Mouse (Mus musculus): ENCODE measurements around the gene Npb.
"Not testable (repeated sequence)": the region's sequence is repeated elsewhere in the genome, so short reads cannot be mapped to it uniquely, and the experiment has no call there.

Gene Npb

DNA sequence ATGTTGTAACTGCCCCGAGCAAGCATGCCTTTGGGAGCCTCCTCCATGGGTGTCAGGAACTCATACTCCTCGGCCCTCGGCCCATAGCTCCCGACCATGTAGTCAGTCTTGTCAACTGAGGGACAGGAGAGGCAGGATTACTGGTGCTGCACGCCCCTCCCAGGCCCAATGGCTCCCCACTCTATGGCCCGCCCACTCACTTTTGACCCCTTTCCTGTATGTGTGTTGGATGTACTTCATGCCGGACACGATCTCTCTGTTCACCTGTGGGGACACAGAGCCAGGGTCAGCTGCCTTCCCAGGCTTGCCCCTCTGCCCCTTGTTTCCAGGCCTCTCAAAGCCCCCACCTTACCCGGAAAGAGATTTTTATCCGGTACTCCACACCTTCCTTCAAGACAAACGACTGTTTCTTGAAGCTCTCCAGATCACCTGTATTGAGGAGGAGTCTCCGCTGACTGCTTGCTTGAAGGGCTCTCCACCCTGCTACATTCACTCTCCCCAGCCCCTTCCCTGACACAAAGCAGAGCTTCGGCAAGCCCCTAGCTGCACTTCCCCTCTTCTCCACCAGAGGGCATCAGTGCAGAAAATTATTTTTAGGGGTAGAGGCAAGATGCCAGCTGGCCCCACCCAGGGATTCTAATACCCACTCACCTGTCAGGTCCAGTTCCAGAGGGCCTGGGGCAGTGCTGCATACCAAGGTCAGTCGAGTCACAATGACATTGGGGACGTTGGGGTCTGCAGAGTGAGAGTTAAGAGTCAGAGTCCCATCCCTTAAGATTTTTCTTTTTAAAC is 28.8 kb upstream of the Npb start:
- no peak for DNase-seq (ENCODE audit: low read depth)

DNA sequence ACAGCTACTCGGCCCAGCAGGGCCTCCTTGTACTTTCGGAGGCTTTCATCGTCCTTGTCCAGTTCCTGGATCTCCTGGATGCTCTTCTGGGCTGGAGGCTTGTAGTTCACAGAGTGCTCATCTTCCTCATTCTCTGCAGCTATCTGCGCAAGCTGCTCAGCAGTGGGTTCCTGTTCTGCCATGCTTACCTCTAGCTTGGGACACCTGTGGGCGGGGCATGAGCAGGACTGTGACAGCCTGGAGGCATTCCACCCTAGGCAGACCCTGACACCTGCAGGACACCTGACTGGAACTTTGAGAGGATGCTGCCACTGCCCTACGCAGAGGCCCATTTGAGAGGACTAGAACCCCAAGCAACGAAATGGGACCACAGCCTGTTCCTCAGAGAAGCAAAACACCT is 28.1 kb upstream of the Npb start:
- DNase-seq (ENCODE audit: low read depth) = no peak

DNA sequence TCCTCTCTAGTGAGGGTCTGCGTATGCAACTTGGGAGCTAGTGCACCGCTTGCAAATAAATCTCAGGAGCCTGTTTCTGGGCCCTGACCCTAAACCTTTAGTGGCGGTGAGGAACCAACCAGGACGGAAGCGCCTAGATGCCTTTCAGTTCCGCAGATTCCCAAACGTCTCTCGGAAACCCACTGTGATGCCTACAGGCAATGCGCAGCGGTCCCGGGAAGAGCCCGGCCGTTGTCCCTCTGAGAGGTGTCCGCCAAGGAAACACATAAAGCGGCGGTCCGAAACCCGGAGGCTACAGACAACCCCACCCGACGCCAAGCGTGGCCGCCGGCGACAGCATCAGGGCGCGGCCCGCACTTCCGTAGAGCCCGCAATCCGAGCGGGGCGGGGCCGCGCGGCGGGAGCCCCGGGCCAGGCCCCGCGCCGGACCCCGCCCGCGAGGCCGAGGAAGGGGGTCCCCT is 27.4 kb upstream of the Npb start:
- DNase-seq (ENCODE audit: low read depth) = no peak

DNA sequence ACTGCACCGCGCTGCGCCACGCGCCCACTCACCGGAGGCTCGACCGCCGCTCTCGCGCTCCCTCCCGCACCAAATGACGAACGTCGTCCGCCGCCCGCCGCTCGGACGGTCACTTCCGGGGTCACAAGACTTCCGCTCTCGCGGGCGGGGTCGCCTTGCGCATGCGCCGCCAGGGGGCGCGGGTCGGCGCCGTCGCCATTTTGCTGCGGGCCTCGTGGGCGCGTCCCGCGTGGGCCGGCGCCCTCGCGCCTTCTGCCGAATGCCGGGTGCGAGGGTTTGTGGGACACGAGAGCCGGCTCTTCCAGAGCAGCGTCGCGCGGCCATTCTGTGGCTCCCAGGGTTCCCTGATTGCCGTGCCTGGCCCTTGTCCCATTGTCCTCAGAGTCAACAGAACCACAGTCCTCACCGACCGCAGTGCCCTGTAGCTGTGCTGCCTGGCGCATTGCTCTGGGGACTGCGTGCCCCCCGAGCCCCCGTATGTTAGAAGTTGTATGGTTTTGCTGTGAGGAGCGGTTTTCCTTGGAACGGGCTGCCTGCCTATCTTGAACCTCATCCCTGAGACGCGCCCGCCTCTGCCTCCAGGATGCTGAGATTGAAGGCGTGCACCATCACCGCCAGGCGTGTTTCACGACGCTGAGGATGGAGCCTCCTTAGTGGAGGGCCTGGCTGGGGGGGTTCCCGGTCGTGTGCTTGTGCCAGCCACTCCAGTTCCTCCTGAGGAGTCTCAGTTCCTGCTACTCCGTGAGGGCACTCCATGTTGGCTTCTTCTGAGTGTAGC is 26.6 kb upstream of the Npb start, which contains the start of gene Arhgdia:
Gene Arhgdia (minus strand): TSS at position 135 of the 778 bp plus-strand sequence.
- DNase-seq (ENCODE audit: low read depth) = no peak

DNA sequence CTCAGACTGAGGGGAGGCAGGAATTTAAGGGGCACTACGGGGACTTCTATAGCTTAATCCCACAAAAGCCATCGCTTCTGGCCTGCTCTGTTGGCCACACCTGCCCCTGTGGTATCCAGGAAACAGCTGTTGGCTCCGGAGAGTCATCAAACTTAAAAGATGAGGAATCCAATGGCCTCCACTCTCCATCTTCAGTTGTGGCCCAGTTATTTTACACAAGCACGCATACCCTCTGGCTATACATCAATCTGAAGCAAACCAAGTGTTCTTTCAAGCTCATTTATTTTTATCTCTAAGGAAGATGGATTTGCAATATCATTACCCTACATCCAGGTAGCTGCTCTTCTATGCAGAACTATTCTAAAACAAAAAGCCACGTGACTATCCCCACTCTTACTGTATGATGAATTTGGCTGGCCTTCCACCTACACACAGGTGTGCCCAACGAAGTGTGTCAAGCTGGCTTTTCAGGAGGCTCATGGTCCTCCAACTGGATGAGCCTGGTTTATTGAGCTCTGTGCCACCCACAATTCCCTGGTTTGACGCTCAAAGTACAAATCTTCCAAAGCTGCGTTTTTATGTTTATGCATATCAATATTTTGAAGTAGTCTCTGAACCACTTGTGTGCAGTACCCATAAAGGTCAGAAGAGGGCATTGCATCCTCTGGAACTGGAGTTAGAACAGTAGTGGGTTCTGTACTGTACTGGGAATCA is 25.9 kb upstream of the Npb start:
- no peak for DNase-seq (ENCODE audit: low read depth)

DNA sequence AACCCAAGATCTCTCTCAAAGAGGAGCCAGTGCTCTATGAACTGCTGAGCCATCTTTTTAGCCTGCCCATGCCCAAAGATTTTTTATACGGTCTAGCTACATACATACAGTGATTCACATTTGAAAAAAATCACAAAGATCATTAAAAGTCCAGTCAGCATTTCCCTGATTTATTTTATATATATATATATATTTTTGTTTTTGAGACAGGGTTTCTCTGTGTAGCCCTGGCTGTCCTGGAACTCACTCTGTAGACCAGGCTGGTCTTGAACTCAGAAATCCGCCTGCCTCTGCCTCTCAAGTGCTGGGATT is 25.3 kb upstream of the Npb start:
- not testable (repeated sequence) for DNase-seq (ENCODE audit: low read depth)

DNA sequence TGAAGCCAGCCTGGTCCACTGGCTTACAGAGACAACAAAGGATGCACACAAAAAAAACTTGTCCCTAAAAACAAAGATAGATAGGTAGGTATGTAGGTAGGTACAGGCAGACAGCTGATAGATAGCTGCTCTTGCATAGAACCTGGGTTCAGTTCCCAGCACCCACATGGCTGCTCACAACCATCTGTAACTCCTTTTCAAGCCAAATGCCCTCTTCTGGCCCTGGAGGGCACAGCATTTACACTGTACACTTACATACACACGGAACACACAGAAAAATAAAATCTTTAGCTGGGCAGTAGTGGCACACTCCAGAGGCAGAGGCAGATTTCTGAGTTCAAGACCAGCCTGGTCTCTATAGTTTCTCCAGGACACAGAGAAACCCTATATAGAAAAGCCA is 24.3 kb upstream of the Npb start:
- DNase-seq (ENCODE audit: low read depth) = no peak

DNA sequence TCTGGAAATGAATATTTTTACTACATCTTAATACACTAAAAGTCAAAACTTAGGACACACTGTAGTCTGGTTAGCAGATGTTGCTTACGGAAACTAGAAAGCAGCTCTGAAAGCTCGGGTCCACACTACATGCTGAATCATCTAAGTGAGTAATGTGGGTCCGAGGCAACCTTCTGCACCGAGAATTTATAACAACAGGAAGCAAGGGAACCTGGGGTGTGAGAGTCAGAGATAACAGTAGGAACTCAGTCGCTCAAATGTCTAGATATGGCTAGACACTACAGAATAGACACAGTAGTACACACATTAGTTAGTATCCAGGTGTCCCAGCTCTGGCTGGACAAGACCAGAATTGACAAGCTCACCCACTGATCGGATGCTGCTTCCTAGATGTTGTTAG is 19.7 kb upstream of the Npb start:
- no peak for DNase-seq (ENCODE audit: low read depth)

DNA sequence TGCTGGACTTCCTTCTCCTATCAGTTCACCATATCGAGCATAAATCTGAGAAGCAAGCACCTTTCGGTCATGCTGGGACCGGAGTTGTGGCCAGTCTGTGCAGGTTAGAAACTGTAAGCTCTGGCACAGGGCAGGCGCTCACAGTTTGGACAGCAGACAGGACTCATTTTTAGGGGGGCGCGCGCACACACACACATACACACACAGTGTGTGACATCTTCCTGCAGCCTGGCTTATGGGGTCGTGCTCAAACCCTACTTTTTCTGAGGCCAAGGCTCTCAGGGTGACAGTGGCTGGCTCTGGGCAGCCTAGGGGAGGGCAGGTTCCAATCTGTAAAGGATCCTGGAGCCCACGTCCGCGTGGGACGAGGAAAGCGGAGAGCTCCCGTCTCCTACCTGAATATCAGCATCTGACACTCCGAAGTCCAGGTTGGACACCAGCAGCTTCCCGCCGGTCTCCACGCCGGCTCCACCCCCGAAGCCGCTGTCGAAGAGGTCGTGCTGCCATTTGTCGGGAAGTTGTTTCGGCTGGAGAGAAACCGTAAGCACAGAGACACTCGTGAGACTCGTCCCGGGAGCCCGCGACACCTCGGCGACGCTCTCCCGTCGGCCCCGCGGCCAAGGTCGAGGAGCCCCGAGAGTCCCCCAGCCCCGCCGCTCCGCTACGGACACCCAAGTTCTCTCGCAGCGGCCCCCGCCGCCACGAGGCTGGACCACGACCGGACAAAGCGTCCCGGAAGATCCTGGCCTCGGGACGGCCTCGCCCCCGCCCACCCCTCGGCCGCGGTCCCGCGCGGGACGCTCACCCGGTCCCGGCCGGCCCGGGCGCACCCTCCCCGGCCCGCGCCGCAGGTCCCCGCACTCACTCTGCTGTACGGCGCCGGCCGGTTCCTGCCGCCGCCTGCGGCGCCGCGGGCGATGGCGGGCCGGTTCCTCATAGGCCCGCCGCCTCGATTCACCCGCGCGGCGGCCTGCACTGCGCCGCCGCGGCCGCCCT is 10.7 kb upstream of the Npb start:
- no peak for DNase-seq (ENCODE audit: low read depth)

DNA sequence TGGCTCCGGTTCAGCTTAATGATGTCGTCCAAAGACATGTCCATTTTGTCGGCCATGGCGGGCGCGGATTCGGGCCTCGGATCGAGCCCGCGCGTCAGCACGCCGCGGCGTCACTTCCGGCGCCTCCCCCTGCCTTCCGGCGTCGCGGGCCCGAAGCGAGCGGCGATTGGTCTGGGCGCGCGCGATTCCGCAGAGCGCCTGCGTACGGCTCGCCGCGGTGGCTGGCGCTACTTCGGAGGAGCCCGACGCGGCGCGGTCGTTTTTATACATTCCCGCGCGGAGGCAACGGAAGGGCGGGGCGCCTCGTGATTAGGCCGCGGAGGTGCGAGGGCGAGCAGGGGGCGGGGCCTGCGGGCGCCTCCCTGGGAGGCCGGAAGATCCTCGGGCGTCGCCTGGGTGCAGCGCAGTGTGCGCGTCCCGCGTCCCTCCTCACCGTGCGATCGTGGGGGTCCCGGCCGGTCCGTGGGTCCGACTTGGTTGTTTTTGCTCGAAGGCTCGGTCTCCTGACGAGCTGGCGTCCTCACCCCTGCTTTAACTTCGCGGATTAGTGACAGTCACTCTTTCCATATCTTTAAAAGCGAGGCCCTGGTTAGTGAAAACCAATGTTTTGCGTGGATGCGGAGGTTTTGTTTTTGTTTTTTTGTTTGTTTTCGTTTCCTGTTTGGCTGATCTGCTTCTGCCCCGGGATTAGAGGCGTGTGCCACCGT is 9.8 kb upstream of the Npb start, which contains the start of the genes Alyref and Anapc11:
Gene Alyref (minus strand): TSS at position 83 of the 707 bp plus-strand sequence.
Gene Anapc11 (plus strand): TSS at position 139 of the 707 bp plus-strand sequence.
- peak; percentile 80 for DNase-seq (ENCODE audit: low read depth)

DNA sequence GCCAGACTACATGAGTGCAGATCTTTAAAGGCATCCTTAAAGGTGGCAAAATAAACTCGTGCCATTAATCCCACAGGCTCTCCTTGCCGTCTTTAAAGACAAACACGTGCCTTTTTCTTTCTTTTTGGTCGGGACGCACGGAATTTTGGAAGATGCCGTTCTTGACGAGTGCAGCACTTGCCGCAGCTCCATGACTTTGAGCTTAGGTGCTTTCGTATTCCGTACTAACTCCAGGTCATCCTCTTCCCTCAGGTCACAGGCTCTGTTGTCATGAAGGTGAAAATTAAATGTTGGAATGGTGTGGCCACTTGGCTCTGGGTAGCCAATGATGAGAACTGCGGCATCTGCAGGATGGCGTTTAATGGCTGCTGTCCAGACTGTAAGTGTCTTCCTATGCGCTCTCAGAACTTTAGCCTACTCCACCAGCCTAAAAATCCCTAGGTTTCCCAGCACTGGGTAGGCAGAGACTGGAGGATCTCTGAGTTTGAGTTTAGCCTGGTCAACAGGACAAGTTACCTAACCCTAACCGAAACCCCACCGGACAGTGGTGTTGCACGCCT is 9.2 kb upstream of the Npb start:
- no peak for DNase-seq (ENCODE audit: low read depth)

DNA sequence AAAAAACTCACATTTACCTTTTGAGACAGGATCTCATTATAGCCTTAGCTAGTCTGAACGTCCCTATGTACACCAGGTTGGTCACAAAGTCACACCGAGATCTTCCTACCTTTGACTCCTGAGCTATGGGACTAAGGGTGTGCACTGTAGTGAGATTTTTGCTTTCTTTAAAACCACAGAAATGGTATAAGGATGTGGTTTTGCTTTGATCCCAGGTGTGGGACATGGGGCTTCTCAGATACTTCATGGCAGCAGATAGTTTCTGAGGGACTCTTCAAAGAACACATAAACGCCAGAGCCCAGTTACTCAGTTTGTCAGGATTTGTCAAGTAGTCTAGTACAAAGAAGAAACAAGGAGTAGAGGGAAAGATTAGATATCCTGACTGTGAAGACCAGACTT is 7.6 kb upstream of the Npb start:
- no peak for DNase-seq (ENCODE audit: low read depth)

DNA sequence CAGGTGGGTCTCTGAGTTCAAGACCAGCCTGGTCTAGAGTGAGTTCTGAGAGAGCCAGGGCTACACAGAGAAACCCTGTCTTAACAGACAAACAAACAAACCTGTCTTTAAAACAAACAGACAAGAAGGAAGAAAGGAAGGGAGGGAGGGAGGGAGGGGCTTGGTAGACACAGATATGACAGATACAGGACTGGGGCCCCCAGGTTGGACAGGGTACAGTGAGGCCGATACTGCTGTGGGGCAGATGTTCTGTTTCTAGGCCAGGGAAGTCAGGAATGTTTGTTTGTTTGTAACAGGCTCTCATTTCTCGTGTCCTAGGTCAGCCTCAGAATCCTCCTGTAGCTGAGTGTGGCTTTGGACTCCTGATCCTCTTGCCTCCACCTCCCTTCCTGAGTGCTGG is 4.7 kb upstream of the Npb start:
- DNase-seq (ENCODE audit: low read depth) = no peak

DNA sequence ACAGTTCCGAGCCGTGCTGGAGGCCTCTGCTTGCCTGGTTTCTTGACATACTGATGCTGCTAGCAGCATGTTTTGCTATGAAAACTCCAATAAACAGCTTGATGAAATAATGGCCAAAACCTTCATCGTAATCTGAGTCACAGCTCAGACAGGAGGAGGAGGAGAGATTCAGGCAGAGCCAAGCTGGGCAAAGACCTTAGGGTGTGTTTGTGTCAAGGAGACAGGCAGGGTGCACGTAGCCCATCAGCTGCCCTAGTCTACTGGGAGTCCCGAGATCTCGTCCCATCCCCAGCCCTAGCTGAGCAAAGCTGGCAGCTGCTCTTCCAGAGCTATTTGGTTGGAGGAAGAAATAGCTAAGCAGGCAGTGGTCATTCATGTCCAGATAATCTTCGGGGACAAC is 2.6 kb upstream of the Npb start:
- DNase-seq (ENCODE audit: low read depth) = no peak

DNA sequence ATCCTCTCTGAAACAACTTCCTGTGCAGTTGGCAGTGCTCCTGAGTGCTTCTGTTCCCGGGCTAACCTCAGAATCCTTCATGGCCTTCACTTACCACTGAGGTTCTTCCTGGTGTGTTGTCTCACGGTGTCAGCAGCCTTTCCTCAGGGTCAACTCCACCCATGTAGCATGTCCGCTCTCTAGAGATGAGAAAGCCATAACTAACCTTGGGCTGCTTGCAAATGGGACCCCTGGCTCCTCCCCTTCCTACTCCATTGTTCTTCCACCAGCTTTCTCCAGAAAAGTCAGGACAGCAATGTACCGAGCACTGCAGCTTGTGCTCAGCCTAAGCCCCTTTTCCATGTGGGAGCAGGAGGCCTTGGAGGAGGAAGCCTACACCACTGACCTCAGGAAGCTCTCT is 1.5 kb upstream of the Npb start:
- DNase-seq (ENCODE audit: low read depth) = no peak

DNA sequence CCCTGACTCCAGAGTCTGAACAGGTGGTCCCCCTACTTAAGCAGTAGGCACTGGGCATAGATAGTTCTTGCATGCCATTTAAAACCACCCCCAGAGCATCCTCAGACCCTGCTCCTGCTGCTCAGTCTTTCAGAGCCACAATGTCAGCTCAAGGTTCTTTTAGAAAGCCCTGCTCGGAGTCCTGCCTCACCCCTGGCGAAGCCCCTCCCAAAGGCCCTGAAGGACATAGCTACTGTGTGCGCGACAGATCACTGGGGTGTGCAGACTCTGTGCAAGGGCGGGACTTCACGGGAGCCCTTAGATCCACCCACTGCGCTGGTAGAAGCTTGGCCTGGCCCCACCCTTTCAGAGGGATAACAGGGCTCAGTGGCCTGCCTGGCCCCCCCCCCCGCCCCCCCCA is 973 bp downstream of the Npb start:
- no peak for DNase-seq (ENCODE audit: low read depth)

DNA sequence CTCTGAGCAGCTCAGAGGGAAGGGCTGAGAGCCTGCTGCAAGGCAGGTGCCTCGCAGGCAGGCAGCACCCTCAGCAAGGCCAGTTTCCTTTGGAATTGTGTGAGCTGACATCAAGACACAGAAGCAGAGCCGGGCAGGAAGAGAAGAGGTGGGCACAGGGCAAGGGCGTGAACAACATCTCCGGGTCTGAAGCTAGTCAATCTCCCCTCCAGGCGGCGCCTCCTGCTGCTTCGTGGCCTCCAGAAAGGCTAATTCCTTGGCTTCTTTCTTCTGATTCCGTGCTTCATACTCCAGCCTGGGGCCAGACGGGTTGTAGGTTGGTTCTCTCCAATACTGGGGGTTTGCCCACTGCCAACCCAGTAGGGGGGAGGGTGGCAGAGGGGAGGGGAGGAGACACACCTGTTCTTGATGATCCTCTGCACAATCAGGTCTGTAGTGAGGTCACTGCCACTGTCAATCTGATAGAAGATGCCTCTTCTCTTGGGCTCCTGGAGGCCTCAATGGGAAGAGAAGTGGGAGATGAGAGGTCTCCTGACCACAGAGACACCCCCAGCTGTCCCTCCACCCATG is 2.3 kb downstream of the Npb start:
- DNase-seq (ENCODE audit: low read depth) = no peak

DNA sequence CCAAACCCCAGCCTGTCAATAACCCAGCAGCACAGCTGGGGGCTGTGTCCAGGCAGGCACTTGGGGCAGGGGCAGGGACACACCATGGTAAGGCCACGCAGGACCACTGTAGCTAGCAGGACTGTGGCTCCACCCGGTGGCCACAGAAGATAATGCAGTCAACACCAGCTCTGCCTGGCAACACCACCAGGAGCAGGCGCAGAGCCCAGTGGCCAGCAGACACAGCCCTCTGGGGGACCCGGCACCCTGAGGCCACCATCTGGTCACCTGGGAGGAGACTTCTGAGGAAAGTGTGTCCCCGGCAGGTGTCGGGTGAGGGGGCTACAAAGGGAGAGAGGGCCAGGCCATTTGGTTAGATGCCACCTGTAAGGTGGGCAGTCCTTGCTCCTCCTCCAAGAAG is 4.5 kb downstream of the Npb start:
- no peak for DNase-seq (ENCODE audit: low read depth)

DNA sequence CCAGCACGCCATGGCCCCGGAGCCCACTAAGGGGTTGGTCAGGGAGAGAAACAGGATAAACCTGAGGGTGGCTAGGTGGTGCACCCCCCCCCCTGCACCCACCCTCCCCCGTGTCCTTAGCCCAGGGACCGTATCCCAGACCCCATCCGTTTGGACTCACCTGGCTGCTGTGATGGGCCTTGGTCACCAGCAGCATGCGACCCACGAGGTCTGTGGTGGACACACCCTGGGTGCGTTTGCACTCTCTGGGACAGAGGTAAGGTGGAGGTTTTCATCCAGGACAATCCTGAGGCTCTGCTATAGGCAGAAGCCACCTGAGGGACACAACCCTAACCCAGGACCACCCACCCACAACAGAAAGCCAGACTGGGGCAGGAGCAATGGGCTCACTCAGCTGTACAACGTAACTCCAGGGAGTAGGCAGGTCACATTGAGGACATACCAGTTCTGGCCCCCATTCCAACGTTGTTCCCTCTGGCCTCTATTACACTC is 5.2 kb downstream of the Npb start:
- DNase-seq (ENCODE audit: low read depth) = no peak

DNA sequence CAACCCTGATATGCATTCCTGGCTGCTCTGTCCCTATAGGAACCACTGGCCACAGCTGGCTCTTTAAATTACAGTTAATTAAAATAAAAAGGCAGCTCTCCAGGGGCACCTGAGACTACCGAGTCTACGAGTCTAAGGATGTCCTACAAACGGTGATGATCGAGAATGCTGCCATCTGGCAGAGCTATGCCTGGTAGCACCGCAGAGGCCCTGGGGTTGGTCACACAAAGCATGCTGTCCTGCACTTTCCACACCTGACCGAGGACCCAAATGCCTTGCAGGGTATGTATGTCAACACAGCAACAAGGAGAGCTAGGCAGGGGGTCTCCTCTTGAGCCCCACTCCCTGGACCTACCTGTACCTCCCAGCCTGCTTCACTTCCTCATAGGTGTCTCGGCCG is 5.7 kb downstream of the Npb start:
- DNase-seq (ENCODE audit: low read depth) = no peak
